Mouse (Mus musculus) G1E-ER4 (cell line): Measurements from ENCODE around the gene Tprg. TPM values are rescaled to one million over a fixed set of nuclear protein-coding genes. Genes with fewer than 3 reads are reported as not detected.

Experiments used
- GATA1 ChIP-seq: IDR thresholded peaks from one replicate; pipeline ENCODE4 v1.8.0; 2012; ENCODE audit warnings: low read length, inconsistent platforms
- polyA plus RNA-seq: library from polyadenylated mRNA; stranded (reverse); fragments of >175 nt; gene quantifications from 2 replicates; pipeline ENCODE4 v1.2.3, GENCODE M21; 2012

Gene Tprg
- polyA plus RNA-seq, 1 experiment = not detected

- TF ChIP-seq GATA1 = no peak
These were observed 99.0 kb downstream of the Tprg start for GRCm38 (mm10) chr16:25385498-25386192.

- no peak for TF ChIP-seq GATA1
These were observed 108.1 kb downstream of the Tprg start for GRCm38 (mm10) chr16:25394676-25395075.

- TF ChIP-seq GATA1 = no peak
These were observed 117.5 kb downstream of the Tprg start for GRCm38 (mm10) chr16:25404156-25404555.

- TF ChIP-seq GATA1 = no peak
These were observed 120.7 kb downstream of the Tprg start for GRCm38 (mm10) chr16:25407204-25407886.

- no peak for TF ChIP-seq GATA1
These were observed 121.4 kb downstream of the Tprg start for GRCm38 (mm10) chr16:25408032-25408431.

GRCm38 (mm10) chr16:25411307-25411706 is 124.7 kb downstream of the Tprg start:
- TF ChIP-seq GATA1 = no peak

GRCm38 (mm10) chr16:25413885-25414284 is 127.3 kb downstream of the Tprg start:
- no peak for TF ChIP-seq GATA1

- no peak for TF ChIP-seq GATA1
These were observed 128.6 kb downstream of the Tprg start for GRCm38 (mm10) chr16:25415186-25415585.

- no peak for TF ChIP-seq GATA1
These were observed 131.4 kb downstream of the Tprg start for GRCm38 (mm10) chr16:25417875-25418630.

GRCm38 (mm10) chr16:25422997-25423396 is 136.4 kb downstream of the Tprg start:
- TF ChIP-seq GATA1 = no peak

- TF ChIP-seq GATA1 = no peak
These were observed 137.4 kb downstream of the Tprg start for GRCm38 (mm10) chr16:25424001-25424400.

- no peak for TF ChIP-seq GATA1
These were observed 138.3 kb downstream of the Tprg start for GRCm38 (mm10) chr16:25424915-25425314.

- TF ChIP-seq GATA1 = no peak
These were observed 138.8 kb downstream of the Tprg start for GRCm38 (mm10) chr16:25425376-25425775.

- no peak for TF ChIP-seq GATA1
These were observed 139.6 kb downstream of the Tprg start for GRCm38 (mm10) chr16:25426261-25426660.

- no peak for TF ChIP-seq GATA1
These were observed 153.4 kb downstream of the Tprg start for GRCm38 (mm10) chr16:25440039-25440438.

- no peak for TF ChIP-seq GATA1
These were observed 159.0 kb downstream of the Tprg start for GRCm38 (mm10) chr16:25445580-25445979.

- no peak for TF ChIP-seq GATA1
These were observed 164.9 kb downstream of the Tprg start for GRCm38 (mm10) chr16:25451511-25451910.
